Mouse (Mus musculus) heart, adult 18-20 months (tissue): Measurements from ENCODE around the gene Lhfp. TPM values are rescaled to one million over a fixed set of nuclear protein-coding genes. Genes with fewer than 3 reads are reported as not detected.

Experiments
- DNase-seq, 2 experiments: peaks; one replicate each; pipeline ENCODE4 v3.0.0; 2021 to 2022; ENCODE audit warnings: mixed read lengths in 1 of 2
- total RNA-seq, 2 experiments: library from RNA; stranded (reverse); gene quantifications; 2 replicates each; pipeline ENCODE4 v1.2.3; 2021

The Lhfp gene
- total RNA-seq, 2 experiments from 2014 or later = 42.5 to 44.2 TPM

DNA sequence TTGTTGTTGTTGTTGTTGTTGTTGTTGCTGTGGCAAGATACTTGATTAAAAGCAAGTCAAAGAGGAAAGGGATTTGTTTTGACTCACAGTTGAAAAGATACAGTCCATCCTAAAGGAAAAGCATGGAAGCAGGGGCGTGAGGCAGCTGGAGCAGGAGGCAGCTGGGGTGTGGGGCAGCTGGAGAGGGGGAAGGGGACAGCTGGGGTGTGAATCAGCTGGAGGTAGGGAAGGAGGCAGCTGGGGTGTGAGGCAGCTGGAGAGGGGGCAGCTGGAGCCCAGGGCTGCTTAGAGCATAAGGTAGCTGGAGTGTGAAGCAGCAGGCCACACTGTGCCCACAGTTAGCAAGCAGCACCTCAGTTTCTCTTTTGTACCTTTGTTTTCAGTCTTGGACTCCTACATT, 110.3 kb downstream of the Lhfp start:
- no peak for DNase-seq

DNA sequence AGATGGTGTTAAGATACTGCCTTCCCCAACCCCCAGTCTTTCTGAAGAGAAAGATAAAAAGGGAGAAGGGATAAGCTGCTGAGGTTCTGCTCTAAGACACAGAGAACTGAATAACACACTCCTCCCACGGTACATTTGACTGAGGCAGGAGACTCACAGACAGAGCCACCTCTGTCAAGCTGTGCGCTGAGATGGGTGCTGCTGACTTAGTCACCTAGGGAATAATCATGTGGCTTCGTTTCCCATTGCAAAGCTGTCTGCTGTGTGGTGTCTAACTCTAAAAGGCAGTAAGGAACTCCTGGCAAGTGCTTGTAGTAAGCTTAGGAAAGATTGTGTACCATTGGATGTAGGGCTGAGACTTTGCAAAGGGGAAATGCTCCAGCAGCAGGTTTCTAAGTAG, 120.6 kb downstream of the Lhfp start:
- no peak for DNase-seq

DNA sequence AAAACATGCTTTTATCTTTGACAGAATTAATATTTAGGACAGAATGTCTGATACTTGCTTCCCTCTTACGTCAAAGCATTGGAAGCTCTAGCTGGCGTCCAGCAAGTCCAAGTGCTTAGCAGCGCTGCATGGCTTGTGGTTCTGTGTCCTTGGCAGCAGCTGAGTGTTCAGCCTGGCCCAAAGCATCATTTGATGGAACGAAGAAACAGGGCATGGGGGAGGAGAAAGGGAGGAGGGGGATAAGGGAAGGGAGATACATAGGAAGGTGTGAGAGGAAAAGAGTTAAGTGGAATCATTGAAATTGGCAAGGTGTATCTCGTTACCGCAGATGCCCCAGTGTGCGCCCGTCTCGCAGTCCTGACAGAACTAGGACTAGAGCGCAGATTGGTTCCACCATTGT, 124.0 kb downstream of the Lhfp start:
- DNase-seq = peak; percentile 72 to 86

DNA sequence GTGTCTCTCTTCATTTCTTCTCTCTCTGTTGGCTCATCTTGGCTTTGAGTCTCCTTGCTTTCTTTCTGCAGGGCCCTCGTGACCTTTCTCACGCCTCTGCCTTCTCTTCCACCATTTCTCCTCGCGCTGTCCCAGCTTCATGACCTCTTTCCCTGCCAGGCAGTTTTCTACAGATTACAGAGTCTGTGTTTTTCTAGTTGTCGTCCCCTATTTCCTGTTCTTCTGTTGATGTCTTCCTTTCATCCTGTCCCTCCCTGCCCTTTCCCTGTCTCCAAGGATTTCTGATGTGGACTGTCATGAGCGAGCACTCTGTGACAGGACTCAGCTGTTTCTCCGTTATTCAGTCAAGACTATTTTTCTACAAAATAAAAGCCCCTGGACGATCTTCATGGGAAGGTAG, 124.7 kb downstream of the Lhfp start:
- DNase-seq = peak; percentile 65 to 83

DNA sequence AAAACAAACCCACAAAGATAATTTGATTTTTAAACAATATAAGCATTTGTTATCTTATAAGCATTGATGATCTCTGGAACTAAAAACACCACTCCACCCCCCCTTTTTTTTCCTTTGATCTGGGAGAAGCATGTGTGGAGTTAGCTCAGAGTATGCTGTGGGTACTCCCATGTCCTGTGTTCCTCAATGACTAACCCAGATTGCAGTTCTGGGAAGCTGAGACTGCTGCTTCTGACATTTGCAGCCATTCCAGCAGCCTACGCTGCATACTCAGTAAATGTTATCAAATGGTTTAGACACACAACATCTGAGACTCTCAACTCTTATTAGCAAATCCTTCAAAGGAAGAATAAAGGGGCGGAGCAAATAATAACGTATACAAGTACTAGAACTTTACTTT, 128.2 kb downstream of the Lhfp start:
- peak; percentile 38 to 53 for DNase-seq

DNA sequence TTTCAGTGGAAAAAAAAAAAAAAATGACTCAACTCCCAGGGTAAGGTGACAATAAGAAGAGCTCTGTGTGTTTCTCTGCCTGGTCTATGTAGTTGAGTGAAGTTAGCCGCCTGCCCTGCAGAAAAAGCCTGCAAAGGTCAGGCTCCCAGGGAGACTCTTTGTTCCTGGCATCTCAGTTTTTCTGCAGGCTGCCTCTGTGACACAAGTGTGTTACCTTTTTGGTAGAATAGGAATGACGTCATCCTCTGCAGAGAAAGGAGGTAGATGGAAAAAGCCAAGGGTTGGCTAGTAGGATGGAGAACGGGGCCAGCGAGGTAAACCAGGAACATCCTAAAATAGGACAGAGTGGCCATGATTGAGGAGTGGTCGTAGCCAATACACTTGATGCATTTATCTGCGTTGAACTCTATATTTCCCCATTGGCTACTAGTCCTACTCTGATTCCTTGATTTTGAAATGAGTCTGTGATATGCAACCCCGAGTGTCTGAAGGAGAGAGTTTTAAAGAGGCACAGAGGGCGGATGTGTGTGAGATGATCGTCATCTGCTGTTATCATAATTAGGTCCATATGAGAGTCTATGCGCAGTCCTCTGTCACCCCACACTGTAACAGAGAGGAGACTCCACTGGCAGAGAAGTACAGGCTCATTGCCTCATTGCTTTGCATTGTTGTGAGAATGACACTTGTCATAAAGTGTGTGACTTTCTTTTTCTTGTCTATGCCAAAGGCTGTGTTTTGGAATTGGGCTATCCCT, 132.2 kb downstream of the Lhfp start:
- no peak for DNase-seq

DNA sequence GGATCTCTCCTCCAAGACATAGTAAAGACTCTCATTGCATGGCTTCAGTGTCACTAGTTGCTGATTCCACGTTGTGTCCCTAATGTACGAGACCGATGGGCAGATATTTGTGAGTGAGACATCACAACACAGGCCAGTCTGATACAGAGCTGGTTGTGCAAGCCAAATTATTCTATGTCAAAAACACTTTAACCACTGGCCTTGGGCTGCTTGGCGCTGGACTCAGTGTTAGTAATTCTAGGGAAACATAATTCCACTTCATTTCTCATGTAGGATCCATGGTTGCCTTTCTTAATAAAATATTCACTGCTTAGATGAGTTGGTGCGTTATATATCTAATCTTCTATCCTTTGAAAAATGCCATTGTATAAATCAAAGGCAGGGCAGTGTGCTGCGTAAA, 138.6 kb downstream of the Lhfp start:
- DNase-seq = no peak

DNA sequence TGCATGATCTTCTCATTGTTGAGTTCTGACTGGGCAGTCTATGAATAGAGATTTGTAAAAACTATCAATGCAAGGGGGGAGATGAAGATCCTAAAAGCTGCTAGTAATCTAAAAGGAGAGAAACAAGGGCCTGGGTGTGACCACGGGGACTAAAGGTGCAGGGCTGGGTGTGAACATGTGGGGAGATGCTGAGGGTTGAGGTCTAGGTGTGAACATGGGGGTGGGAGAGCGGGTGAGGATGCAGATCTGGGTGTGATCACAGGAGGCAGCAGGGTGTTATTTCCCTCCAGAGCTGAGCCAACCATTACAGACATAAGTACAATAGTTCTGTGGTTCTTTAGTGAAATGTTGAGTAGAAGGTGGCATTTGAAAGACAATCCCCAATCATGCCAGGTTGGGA, 144.1 kb downstream of the Lhfp start:
- DNase-seq = no peak

DNA sequence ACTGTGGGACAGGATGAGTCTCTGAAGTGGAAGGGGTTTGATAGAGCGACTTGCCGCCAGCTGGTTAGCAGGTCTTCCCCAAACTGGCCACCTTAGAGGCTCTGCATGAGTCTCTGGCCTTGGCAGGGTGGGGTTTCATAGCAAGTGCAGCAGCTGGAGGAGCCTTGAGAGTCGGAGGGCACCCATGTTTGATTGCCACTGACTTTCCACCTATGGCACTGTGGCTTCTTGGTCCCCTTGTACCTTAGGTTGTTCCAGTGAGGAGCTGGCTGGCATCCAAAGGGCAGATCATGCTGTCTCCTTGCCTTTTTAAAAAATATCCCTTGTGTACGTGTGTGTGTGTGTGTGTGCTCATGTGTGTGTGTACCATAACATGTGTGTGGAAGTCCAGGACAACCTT, 152.1 kb downstream of the Lhfp start:
- no peak for DNase-seq

DNA sequence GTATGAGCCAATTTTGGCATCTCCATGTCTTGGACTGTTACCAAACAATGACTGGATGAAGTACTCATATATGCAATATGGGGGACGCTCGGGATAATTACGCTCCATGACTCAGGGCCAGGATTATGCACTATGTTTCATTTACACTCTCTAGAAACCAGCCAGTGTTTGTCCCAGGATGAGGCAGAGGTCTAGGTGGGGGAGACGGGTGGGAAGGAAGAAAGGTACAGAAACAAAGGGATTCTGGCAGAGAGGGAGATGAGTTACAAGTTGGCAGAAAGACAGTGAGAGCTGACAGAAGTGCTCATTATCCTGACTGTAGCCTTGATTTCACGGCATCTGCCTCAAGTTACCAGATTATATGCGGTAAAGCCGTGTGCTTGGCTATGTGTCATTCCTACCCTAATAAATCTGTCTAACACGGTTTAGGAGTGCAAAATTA, 154.4 kb downstream of the Lhfp start:
- DNase-seq = no peak

DNA sequence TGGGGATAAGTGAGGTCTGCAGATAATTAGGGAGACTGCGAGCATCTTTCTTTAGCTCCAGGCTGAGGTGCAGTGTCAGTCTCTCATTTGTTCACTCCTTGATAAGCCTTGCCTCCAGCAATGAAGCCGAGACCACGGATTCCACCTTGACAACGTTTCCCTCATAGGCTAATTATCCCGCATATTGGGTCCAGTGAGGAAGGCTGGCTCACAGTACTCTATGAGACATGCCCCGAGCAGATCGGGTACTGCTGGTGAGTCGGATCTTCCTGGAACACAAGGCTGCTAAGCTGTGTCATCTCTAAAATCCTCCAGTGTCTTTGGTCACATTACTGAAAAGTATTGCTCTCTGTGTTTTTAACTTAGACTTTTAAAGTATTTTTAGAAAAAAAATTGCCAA, 158.8 kb downstream of the Lhfp start:
- no peak for DNase-seq

DNA sequence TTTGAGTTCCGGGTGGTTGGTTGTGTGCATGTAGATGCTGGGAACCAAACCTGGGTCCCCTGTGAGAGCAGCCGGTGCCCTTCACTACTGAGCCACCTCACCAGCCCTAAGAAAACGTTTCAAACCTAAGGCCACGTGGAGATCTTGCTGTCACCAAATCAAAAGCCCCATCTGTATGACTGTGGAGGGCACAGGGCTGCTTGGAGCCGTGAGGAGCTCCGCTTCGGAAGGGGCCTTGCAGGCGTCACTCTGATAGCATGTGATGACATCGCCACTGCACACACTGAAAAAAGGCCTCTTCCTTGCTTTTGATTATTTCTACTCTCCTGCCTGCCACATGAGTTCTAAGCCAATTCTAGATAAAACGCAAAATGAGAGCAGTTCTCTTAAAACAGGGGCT, 159.5 kb downstream of the Lhfp start:
- DNase-seq = no peak

DNA sequence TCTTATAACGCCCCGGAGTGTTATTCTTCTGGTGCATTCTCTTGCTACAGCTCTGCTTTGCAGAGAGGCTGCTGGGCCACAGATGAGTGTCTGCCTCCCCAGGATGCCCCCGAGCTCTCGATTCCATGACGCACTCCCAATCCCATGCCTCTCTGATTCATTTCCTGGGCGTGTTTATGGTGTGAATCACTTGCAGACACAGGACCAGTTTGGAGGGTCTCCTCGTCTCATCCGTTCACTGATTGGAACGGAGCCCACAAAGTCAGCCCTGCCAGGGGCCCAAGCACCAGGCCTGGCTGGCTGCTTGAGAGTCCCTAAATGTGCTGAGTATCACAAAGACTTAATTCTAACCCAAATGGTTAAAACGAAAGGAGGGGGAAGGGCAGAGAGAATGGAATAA, 160.3 kb downstream of the Lhfp start:
- DNase-seq = peak; percentile 55 to 62

DNA sequence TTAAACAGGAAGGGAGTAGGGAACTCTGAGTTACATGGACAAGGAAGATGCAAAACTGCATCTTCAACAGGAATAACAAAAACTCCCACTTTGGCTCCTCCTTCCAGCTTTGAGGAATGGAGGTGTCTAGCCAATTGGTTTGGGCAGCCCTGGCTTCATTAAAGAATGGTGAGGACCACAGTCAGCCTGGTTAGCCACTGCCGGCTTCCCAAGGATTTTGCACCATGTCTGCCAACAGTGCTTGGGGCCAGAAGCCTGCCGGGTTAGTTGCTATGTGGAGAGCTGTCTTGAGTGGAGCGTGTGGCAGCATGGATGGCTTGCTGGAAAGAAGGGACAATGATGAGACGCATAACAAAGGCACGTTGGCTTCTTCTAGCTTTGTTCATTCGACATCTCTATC, 160.9 kb downstream of the Lhfp start:
- no peak for DNase-seq

DNA sequence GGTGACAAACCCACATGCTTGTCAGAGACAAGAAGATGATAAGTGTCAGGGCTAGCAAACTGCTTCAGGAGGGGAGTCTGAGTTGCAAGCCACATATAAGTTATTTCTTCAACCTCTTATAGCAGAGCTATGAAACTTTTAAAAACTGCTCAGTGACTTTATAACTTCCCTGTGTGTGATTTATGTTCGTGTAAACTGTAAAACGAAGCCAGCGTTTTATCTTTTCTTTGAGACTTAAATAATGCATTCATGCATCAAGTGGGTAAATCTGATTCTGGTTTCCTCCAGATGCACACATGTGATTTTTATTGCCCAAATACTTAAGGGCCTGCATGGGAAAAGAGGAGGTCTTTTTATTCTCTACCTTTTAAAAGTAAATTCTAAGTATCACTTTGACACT, 161.4 kb downstream of the Lhfp start:
- no peak for DNase-seq

DNA sequence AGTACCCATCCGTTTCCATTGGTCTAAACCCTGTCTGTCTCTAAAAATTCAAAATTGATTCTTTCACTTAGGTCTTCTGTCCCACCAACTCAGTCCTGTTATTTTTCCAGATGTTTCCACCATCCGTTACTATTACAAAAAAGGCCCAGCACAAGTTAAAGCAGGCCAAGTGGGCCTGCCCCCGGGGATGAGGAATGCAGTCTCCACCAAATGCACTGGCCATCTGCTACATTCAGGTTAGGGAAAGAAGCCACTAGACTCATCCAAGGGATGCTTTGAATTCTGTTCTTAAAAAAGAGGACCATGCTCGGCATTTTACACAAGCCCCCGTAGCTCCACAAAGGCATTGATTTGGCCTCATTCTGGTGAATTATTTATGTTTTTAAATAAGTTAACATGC, 162.3 kb downstream of the Lhfp start:
- DNase-seq = no peak

DNA sequence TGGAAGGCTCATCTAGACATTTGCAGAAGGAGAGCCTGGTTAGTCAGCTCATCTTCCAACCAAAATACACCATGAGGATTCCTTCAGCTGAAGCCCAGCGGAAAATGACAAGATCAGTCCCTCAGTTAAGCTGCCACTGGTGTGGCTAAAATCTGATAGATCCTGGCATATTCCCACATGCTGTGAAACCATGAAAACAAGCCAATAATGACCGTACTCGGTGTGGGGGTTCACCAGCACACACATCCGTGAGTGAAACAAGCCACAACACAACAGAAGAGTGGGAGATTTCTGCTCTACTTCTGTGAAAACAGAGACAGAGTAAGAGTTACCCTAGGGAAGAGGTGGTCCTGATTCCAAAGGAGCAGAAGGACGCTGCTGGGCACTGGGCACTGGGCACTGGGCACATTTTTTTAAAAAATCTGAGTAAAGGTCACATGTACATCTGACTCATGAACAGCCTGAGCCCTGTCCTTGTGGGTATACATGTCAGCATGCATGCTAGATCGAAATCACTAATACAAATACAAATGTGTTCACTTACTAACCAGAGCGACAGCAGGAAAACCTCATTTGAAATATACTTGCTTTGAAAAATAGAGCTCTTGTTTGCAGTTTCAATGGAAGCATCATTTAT, 163.1 kb downstream of the Lhfp start:
- DNase-seq = no peak

DNA sequence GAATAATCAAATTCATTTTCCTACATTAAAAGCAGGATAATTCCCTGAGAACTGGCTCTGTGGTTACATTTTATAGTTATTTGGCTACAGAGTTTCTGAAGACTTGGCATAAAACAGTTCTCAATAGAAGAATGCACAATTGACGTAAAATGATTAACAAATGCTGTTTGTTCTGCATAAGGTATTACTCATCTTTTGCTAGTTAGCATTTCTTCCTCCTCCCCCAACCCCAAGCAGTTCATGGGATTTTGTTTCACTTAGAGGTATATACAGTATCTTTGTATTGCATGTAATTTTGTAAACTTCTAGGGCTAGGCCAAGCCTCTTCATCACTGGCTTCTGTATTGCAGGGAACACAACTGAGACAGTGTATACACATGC, 163.6 kb downstream of the Lhfp start:
- no peak for DNase-seq

DNA sequence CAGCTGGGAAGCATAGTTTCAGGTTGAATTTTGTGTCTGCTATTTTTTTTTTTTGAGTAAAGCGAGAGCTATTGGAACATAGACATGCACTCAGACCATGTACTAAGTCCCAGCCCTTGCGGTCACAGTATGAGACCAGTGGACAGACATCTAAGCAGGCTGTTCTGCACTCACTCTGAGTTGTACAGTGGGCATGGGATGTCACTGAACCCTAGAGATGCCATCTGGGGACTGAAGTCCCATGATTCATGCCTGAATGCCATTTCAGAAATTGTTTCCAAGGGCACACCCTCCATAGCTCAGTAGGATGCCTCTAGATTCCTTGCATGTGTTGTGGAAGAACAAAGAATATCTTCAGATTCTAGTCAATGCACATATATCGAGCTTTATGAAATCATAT, 164.4 kb downstream of the Lhfp start:
- no peak for DNase-seq

DNA sequence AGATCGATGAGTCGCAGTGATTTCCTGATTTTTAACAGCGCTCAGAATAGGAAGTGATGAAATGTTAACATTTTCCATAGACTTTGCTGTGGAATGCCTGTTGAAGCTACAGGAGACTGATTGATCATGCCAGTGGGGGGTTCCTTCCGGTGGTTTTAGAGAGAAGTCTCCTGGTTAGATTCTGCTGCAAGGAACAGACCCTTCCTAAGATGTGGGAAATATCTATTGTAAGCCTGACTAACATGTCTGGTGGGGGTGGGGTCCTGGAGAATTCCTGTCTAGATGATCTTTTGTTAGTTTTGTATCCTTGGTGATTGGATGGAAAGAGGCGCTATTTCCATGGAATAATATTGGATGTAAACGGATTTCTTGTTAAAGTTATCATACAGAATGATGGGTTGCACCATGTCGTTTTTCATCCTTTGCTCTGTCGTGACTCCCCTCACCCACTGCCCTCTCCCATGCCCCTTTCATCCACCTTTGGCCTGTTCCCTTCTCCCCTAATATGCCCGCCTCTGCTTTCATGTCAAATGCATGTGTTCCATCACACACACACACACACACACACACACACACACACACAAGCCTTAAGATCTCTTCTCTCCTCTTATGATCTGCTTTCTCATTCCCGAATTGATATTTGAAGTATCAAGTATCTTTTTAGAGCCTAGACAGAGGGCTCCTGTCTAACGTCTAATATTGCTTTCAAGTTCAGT, 165.3 kb downstream of the Lhfp start:
- DNase-seq = no peak

DNA sequence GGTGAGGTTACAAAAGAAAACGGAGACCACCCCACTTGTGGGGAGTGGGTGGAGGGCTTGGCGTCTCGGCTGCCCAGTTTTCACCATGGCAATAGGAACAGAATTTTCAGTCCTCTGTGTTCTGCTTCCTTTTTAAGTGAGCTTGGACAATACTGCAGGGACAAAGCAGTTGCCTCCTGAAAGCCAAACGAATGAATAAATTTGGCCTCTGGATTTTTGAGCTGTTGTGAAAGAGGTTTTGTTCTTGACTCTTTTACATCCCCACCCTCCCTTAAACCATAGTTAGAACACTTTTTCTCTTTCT, 165.8 kb downstream of the Lhfp start:
- DNase-seq = no peak

DNA sequence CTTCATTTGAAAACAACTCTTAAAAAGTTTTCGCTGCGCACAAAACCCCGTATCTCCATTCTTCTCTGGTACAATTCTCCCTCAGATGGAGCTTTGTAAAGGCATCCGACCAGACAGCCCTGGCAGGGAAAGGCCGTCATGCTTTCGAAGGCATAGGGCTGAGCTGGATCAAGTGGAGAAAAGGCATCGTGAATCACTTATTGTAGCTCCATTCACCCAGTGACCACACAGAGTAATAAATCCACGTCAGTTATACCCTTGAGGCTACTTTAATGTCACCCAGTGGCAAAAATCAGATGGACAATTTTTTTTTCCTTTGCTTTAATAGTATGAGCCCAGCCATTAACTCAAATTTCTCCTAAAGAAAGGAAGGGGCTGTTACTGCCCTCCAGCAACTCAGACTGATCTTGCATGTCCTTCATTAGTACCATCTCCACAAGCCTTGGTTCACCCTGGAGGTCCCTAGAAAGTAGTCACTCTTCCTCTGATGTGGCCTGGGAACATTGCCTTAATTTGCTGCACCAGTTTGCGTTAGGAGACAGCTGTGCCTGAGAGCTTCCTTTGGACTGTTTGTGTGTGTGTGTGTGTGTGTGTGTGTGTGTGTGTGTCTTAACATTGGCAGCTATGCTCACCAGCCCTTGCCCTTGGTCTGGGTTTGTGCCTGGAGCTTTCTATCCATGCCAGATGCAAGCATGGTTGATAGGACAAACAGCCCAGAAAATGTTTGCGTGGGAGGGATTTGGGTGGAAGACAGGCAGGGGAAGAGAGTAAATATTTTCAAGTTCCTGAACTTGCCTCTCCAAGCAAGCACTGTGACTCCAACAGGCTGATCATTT, 169.6 kb downstream of the Lhfp start:
- DNase-seq = peak; percentile 64 to 77

DNA sequence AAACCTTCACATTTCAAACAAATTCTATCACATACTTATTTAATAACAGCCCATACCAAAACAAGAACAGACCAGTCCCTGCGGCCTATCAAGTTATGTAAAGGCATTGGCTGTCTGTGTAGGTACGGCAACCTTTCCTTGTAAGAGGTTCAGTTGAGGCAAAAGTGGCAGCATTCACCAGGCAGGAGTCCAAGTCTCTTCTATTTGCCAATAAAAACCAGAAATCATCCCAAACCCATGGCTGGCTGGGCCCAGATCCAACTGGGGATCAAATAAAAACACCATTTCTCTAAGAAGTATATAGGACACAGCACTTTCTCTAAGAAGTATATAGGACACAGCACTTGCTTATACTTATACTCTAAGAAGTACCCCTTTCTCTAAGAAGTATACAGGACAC, 171.3 kb downstream of the Lhfp start:
- DNase-seq = no peak
